Mouse (Mus musculus) stomach, postnatal 0 days (tissue): ENCODE measurements at regions not wholly inside any gene's neighbourhood (a gene's known extent, or its start where the extent isn't known, plus 50 kb on each side); places are given as distances from the start of the nearest gene placed in this dataset.

Source experiments
- CTCF ChIP-seq: IDR thresholded peaks from 2 replicates; pipeline ENCODE4 v1.5.1; 2016; ENCODE audit warnings: antibody characterized with exemption, low read depth, mild to moderate bottlenecking, moderate library complexity
- EP300 ChIP-seq: optimal IDR thresholded peaks from 2 replicates; pipeline ENCODE3; 2016; ENCODE audit warnings: antibody characterized with exemption

DNA sequence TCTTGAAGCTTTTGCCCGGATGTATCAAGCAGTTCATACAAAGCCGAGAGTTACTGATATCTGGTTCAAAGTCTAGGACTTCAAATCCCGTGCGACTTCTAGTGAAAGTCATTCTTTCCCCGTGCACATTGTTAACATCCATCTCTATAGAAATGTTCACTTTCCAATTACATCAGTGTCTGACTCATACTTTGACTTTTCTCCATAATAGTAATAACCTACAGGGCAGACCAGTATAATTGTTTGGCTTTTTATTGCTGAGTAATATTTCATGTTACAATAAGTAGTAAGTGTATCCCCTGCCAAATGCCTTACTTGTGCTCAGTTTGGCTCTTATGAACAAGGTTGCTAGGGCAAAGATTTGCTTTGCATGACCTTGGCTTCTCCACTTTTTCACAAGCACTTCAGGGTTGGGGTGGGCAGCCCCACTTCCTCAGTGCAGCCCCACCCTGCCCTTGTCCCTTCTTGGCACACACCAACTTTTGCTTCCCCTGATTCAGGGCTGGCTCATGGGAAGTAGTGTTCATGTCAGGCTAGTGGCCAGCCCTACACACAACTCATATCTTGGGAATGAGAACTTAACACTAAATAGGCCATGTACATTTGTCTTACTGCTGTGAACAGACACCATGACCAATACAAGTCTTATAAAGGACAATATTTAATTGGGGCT is 229.7 kb downstream of the Ktn1 start:
- TF ChIP-seq EP300: no peak
- no peak for TF ChIP-seq CTCF
